Mouse (Mus musculus): ENCODE data around the gene Lrrc46. TPM values are rescaled to one million over a fixed set of nuclear protein-coding genes. Genes with fewer than 3 reads are reported as not detected.

Lrrc46 gene
- polyA plus RNA-seq (2015; fragmentation: Nextera tagmentation; extraction: Ambion mirVana), result 1.9 and 2.3 TPM in 2 replicates

DNA sequence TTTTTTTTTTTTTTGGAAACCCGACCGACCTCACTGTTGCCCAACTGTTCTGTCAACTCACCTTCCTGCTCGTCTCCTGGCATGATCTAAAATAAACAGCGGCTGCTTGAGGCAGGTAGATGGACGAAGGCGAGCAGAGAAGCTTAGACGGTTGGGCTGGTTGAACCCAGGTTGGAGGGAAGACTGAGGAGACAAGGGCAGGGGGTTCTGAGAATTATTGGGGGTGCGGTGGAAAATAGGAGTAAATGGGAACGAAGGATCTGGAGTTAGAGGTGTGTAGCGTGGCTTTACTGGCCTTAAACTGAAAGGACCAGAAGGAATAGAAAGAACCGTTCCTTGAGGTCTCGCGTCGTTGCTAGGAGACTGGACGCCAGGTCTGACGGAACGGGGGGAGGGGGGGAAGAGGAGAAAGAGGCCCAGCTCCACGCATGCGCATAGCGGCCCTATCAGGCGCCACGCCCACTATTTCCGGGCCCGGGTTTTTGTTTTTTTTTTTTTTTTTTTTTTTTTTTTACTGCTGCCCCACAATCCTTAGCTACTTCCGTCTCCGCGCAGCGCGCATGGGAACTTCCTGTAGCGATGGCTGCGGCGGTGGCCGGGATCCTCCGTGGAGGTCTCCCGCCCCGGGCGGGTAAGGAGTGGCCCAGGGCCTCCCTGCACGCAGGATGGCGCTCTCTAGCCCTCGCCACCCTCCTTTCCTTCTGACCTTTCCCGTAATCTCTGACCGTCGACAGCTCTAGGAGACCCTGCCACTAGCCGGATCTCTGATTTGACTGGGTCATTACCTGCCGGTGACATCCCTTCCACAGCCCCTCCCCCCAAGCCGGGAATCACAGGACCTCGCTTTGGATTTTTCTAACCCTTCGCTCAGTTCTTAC lies at the start of gene Lrrc46, which contains the start of gene Mrpl10:
Gene Lrrc46 (minus strand): TSS at position 386 of the 878 bp plus-strand sequence.
Gene Mrpl10 (plus strand): TSS at position 539 of the 878 bp plus-strand sequence.
- Histone ChIP-seq H3K9ac (replicated peaks) (peak within 1 kb of the TSS; percentile 76), H3K36me3 (peaks cover 19% of the 10 kb centered on the region), H3K4me2 (peak within 1 kb of the TSS; percentile 83), H3K9me3 (replicated peaks) (no peaks in the 10 kb centered on the region), H3K27ac (replicated peaks) (peak within 1 kb of the TSS; percentile 84), H3K27me3 (replicated peaks) (no peaks in the 10 kb centered on the region), H3K4me1 (peaks cover 21% of the 10 kb centered on the region), H3K4me3 (replicated peaks) (peak within 1 kb of the TSS; percentile 84)
- peak; percentile 89 for ATAC-seq (ENCODE audit: low FRiP score)
- WGBS, result under 1% methylated on average over 48 of the region's 48 CpGs

DNA sequence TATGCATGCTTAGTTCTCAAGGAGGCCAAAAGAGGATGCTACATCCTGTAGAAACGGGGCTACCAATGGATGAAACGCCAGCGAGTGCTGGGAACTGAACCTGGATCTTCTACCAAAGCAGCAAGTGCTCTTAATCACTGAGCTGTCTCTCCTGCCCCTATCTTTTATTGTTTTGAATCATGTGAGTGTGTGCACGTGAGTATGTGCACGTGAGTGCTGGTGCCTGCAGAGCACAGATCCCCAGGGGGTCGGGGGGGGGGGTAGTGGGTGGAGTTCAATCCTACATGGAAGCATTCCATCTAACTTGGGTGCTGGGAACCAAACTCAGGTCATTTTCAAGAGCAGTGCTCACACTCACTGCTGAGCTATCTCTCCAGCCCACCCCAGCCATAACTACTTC lies 45.2 kb upstream of the Lrrc46 start:
- H3K4me1 ChIP-seq, result peaks cover 7% of the 10 kb centered on the region
- H3K9ac ChIP-seq (replicated peaks), result no peak overlapping the region
- no peak for ATAC-seq (ENCODE audit: low FRiP score)
- WGBS, result 76% methylated on average over 6 of the region's 6 CpGs
- H3K4me2 ChIP-seq, result no peak overlapping the region
- peaks cover 6% of the 10 kb centered on the region; the same call in 1 of the 2 replicates for H3K9me3 ChIP-seq (replicated peaks)
- no peaks in the 10 kb centered on the region for H3K27me3 ChIP-seq (replicated peaks)
- H3K27ac ChIP-seq (replicated peaks), result no peak overlapping the region
- no peak overlapping the region for H3K4me3 ChIP-seq (replicated peaks)
- no peaks in the 10 kb centered on the region for H3K36me3 ChIP-seq

DNA sequence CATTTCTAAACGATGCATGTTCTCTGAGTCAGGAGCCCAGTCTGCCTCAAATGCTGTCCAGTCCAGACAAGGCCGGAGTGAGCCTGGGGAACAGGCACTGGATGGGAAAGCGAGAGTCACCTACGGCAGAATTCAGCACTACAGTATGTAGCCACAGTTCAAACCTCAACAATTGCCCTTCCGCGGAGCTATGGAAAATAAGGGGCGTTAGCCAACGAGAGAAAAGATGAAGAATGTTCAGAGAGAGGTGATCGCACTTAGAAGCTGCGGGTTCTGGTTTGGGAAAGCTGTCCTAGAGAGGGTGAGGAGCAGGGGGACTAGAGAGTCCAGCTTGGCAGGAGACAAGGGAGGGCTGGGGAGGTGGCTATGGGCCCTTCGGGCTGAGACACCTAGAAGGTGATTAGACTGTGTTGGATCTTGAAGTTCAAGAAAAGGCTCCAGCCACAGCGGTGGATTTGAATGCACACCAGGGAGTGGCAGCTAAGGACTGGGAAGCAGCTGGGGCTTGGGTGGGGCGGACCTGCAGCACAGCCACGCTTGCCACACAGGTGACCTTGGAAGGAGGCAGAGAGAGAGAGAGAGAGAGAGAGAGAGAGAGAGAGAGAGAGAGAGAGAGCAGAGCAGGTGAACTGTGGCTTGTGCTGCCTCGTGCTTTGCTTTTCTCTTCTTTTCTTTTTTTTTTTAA lies 43.8 kb upstream of the Lrrc46 start:
- Histone ChIP-seq H3K4me3 (replicated peaks) (no peak overlapping the region), H3K27me3 (replicated peaks) (no peaks in the 10 kb centered on the region), H3K4me2 (no peak overlapping the region), H3K27ac (replicated peaks) (no peak overlapping the region), H3K4me1 (peaks cover 7% of the 10 kb centered on the region), H3K36me3 (no peaks in the 10 kb centered on the region), H3K9ac (replicated peaks) (no peak overlapping the region), H3K9me3 (replicated peaks) (peaks cover 6% of the 10 kb centered on the region; the same call in 1 of the 2 replicates)
- ATAC-seq (ENCODE audit: low FRiP score), result no peak
- WGBS, result 87% methylated on average over 15 of the region's 15 CpGs

DNA sequence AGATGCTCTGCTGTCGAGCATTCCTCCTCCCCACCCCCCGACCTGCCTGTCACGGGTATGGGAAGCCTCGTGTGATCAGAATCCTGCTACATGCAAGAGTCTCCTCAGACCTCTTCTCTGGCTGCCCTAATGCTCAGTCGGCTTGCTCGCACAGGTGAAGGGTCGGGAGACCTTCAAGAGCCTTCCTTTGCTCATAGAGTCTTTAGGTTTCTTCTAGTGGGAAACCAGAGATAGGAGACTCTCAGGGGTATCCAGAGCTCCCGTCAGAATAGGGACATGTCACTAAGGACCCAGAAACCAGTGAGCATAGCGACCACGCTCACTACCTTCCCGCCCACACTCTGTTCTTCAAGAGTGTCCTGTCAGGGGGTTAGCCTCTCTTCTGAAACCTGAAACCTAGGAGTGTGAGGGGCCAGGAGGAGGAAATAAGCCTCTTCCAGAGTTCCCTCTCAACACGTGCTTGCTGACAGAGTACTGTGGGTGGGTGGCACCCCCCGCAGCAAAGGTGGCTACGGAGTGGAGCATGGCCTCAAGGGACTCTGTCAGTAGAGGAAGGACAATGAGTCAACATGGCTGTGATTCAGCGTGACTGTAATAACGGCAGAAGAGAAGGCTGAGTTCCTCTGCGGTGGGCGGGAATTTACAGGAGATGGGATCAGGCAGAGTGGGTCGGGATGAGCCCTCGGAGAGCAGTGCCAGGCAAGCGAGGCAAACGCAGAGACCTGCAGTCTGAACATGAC lies 42.4 kb upstream of the Lrrc46 start:
- no peaks in the 10 kb centered on the region for H3K36me3 ChIP-seq
- H3K4me1 ChIP-seq, result peaks cover 7% of the 10 kb centered on the region
- H3K4me2 ChIP-seq, result peak overlapping the region; percentile 32; the same call in 1 of the 2 replicates
- H3K27me3 ChIP-seq (replicated peaks), result no peaks in the 10 kb centered on the region
- no peak overlapping the region for H3K4me3 ChIP-seq (replicated peaks)
- no peak overlapping the region for H3K9ac ChIP-seq (replicated peaks)
- no peak for ATAC-seq (ENCODE audit: low FRiP score)
- 35% methylated on average over 22 of the region's 22 CpGs for WGBS
- no peak overlapping the region; the same call in 1 of the 2 replicates for H3K27ac ChIP-seq (replicated peaks)
- no peaks in the 10 kb centered on the region for H3K9me3 ChIP-seq (replicated peaks)

DNA sequence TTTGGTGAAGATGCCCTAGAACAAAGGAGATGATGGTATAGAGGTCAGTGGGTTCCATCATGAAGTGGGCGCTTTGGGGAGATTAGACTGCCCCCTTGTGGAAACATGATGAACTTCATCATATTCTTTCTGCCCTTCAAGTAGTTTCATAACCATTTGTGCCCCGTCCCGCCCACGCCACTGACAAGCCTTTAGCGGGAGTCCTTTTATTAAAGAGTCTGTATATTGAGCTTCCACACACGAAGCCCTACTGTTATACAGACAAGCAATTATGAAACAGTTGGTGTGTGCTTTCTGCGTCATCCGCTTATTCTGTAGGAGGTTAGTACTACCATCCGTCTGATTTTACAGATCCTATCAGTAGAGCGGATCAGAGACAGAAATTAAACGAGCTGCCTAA lies 41.8 kb upstream of the Lrrc46 start:
- Histone ChIP-seq H3K9ac (replicated peaks) (no peak overlapping the region), H3K4me2 (no peak overlapping the region), H3K4me3 (replicated peaks) (no peak overlapping the region), H3K4me1 (peaks cover 7% of the 10 kb centered on the region), H3K9me3 (replicated peaks) (no peaks in the 10 kb centered on the region), H3K27ac (replicated peaks) (no peak overlapping the region), H3K27me3 (replicated peaks) (no peaks in the 10 kb centered on the region), H3K36me3 (no peaks in the 10 kb centered on the region)
- WGBS, result 47% methylated on average over 11 of the region's 11 CpGs
- no peak for ATAC-seq (ENCODE audit: low FRiP score)

DNA sequence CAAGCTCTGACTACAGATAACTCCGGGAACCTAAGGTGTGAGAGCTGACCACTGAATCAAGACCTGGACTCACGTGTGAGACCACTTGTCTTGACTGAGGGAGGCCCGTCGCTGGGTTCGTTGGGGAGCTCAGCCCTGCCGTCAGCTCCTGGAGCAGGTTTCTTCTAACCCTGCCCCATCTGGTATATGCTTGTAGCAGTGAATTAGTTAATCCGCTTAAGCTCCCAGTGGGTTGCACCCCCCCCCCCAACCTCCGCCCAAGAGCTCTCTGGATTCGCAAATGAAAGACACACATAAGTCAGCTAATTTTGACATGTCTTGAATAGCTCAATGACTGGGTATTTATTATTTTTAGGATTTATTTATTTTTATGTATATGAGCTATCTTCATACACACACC lies 39.1 kb upstream of the Lrrc46 start:
- H3K4me3 ChIP-seq (replicated peaks), result no peak overlapping the region
- no peak overlapping the region for H3K9ac ChIP-seq (replicated peaks)
- 52% methylated on average over 9 of the region's 9 CpGs for WGBS
- H3K27me3 ChIP-seq (replicated peaks), result no peaks in the 10 kb centered on the region
- ATAC-seq (ENCODE audit: low FRiP score), result no peak
- H3K9me3 ChIP-seq (replicated peaks), result no peaks in the 10 kb centered on the region
- no peak overlapping the region for H3K27ac ChIP-seq (replicated peaks)
- H3K36me3 ChIP-seq, result no peaks in the 10 kb centered on the region
- peaks cover 7% of the 10 kb centered on the region for H3K4me1 ChIP-seq
- H3K4me2 ChIP-seq, result no peak overlapping the region

DNA sequence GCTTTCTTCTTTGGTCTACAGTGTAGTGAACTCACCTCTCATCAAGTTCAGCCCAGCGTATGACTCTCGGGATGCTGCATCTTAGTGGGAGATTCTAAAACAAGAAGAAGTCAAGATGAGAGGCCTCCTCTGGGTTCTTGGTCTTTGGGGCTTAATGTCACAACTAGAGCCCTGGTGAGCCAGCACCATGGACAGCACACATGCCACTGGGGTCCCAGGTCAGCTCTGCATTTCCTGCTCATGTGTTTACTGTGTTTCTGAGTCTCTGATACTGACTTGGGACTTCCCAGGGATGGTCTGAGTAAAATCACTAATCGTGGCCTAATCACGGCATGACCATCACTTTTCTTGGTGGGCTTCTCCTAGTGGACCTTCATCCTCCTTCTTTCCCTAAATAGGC lies 37.5 kb upstream of the Lrrc46 start:
- WGBS, result 60% methylated on average over 4 of the region's 4 CpGs
- no peak overlapping the region for H3K4me2 ChIP-seq
- no peaks in the 10 kb centered on the region for H3K36me3 ChIP-seq
- no peaks in the 10 kb centered on the region for H3K27me3 ChIP-seq (replicated peaks)
- peaks cover 3% of the 10 kb centered on the region for H3K4me1 ChIP-seq
- H3K4me3 ChIP-seq (replicated peaks), result no peak overlapping the region
- no peak for ATAC-seq (ENCODE audit: low FRiP score)
- H3K9me3 ChIP-seq (replicated peaks), result no peaks in the 10 kb centered on the region
- no peak overlapping the region for H3K27ac ChIP-seq (replicated peaks)
- H3K9ac ChIP-seq (replicated peaks), result no peak overlapping the region

DNA sequence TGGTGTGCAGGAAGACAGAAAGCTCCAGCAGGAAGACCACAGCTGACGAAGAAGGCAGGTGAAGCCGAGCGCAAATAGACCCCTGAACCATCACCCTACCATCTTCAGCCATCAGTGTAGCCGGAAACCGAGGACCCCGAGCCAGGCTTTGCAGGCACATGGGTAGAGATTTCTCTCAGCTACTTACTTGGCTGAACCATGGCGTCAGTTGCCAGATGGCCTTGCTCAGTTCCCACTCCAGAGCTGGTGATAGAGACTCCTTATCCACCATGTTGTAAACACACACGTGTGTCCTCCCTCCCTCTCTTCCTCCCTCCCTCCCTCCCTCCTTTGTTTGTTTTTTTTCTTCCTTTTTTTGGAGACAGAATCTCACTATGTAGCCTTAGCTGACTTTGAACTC lies 33.0 kb upstream of the Lrrc46 start:
- 0 out of 2 replicates have a peak, but pooled peaks cover under 1% of the 10 kb centered on the region for H3K36me3 ChIP-seq
- H3K27me3 ChIP-seq (replicated peaks), result no peaks in the 10 kb centered on the region
- H3K4me1 ChIP-seq, result no peaks in the 10 kb centered on the region
- no peak overlapping the region for H3K4me3 ChIP-seq (replicated peaks)
- no peak for ATAC-seq (ENCODE audit: low FRiP score)
- no peaks in the 10 kb centered on the region for H3K9me3 ChIP-seq (replicated peaks)
- H3K27ac ChIP-seq (replicated peaks), result no peak overlapping the region
- H3K4me2 ChIP-seq, result no peak overlapping the region
- WGBS, result 75% methylated on average over 8 of the region's 8 CpGs
- no peak overlapping the region for H3K9ac ChIP-seq (replicated peaks)

DNA sequence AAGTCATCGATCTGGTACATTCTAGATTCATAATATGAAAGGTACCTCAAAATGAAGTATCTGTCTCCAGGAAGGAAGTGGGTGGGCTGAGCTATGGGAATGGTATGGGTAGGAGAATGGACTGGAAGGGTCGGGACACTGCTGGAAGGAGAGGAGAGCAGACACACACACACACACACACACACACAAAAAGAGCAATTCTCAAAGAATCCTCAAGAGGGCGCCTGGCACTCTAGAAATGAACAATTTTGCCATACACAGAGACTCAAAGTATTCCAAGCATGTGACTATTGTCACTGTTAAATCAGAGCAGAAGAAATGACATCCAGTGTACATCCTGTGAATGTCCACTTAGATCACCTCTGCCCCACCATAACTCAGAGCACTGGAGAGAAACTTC lies 31.3 kb upstream of the Lrrc46 start:
- Histone ChIP-seq H3K9me3 (replicated peaks) (no peaks in the 10 kb centered on the region), H3K9ac (replicated peaks) (no peak overlapping the region), H3K27ac (replicated peaks) (no peak overlapping the region), H3K4me2 (no peak overlapping the region), H3K4me3 (replicated peaks) (no peak overlapping the region), H3K36me3 (peaks cover 16% of the 10 kb centered on the region), H3K4me1 (no peaks in the 10 kb centered on the region), H3K27me3 (replicated peaks) (no peaks in the 10 kb centered on the region)
- 27% methylated on average over 3 of the region's 3 CpGs for WGBS
- peak; percentile 55; the same call in 1 of the 2 replicates for ATAC-seq (ENCODE audit: low FRiP score)

DNA sequence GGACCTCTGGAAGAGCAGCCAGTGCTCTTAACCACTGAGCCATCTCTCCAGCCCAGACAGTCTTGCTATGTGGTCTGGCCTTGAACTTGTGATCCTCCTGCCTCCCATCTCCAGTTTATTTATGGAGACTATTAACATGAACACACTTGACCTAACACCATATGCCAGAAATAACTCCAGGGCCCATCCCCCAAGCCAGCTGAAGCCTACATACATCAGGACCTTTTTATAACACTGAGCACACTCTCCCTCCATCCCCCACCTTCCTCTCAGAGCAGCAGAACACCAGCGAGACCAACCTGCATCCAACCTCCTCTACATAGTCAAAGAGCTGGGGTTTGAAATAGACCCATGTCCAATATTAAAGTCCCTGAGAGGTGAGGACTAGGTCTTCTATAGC lies 29.9 kb upstream of the Lrrc46 start:
- Histone ChIP-seq H3K9me3 (replicated peaks) (no peaks in the 10 kb centered on the region), H3K27ac (replicated peaks) (no peak overlapping the region), H3K4me3 (replicated peaks) (no peak overlapping the region), H3K4me2 (no peak overlapping the region), H3K4me1 (no peaks in the 10 kb centered on the region), H3K36me3 (peaks cover 27% of the 10 kb centered on the region), H3K27me3 (replicated peaks) (no peaks in the 10 kb centered on the region), H3K9ac (replicated peaks) (no peak overlapping the region)
- no peak for ATAC-seq (ENCODE audit: low FRiP score)
- 77% methylated on average over 1 of the region's 1 CpGs for WGBS

DNA sequence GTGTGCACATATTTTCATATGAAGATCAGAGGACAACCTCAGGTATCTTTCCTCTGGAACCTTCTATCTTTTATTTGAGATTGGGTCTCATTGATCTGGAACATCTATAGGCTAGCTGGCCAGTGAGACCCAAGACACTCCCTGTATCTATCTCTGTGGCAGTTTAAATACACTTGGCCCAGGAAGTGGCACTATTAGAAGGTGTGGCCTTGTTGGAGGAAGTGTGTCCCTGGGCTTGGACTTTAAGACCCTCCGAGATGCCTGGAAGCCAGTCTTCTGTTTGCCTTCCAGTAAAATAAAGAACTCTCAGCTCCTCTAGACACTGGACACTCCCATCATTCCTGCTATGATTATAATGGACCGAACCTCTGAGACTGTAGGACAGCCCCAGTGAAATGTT lies 28.6 kb upstream of the Lrrc46 start:
- Histone ChIP-seq H3K9me3 (replicated peaks) (no peaks in the 10 kb centered on the region), H3K27ac (replicated peaks) (no peak overlapping the region), H3K9ac (replicated peaks) (no peak overlapping the region; the same call in 1 of the 2 replicates), H3K4me1 (no peaks in the 10 kb centered on the region), H3K27me3 (replicated peaks) (no peaks in the 10 kb centered on the region), H3K36me3 (peaks cover 37% of the 10 kb centered on the region), H3K4me3 (replicated peaks) (no peak overlapping the region), H3K4me2 (no peak overlapping the region)
- WGBS, result 94% methylated on average over 2 of the region's 2 CpGs
- no peak for ATAC-seq (ENCODE audit: low FRiP score)
